Mouse (Mus musculus) kidney, adult 2 months (tissue): ENCODE data around the gene St3gal4. TPM values are rescaled to one million over a fixed set of nuclear protein-coding genes. Genes with fewer than 3 reads are reported as not detected.

ENCODE experiments used
- DNase-seq: peaks from one replicate; pipeline ENCODE4 v3.0.0; 2021
- H3K27ac ChIP-seq: fragments of 200-500 bp; 2 replicates; pipeline ENCODE4 v1.5.1; 2012; ENCODE audit warnings: low read depth, low read length, control low read depth, inconsistent platforms; ENCODE audit not compliant: insufficient read depth
- H3K27me3 ChIP-seq: fragments of 200-500 bp; replicated peaks from 2 replicates; pipeline ENCODE4 v1.6.1; 2012; ENCODE audit warnings: mild to moderate bottlenecking, moderate library complexity, low read length, inconsistent platforms; ENCODE audit not compliant: control insufficient read depth, insufficient read depth
- H3K36me3 ChIP-seq: fragments of 200-500 bp; 2 replicates; pipeline ENCODE4 v1.6.1; 2012; ENCODE audit warnings: mild to moderate bottlenecking, moderate library complexity, low read length, inconsistent platforms; ENCODE audit not compliant: control insufficient read depth, insufficient read depth
- H3K4me1 ChIP-seq: fragments of 200-500 bp; 2 replicates; pipeline ENCODE4 v1.6.1; 2011; ENCODE audit warnings: low read length; ENCODE audit not compliant: control insufficient read depth, insufficient read depth
- H3K4me3 ChIP-seq: fragments of 200-500 bp; 2 replicates; pipeline ENCODE4 v1.5.1; 2011; ENCODE audit warnings: mild to moderate bottlenecking, low read depth, low read length, control low read depth; ENCODE audit not compliant: insufficient read depth
- CTCF ChIP-seq: fragments of 200-500 bp; conservative IDR thresholded peaks from 2 replicates; pipeline ENCODE4 v1.5.1; 2011; ENCODE audit warnings: low read depth, mild to moderate bottlenecking, control low read depth, low read length, moderate library complexity, mixed read lengths; ENCODE audit not compliant: insufficient read depth, insufficient read length
- POLR2A ChIP-seq: fragments of 200-500 bp; IDR thresholded peaks from one replicate; pipeline ENCODE4 v1.6.1; 2011; ENCODE audit warnings: low read depth, low read length, control low read depth
- WGBS: fragments of 180-500 bp; shearing (Covaris S2); methylation state at CpG from one replicate; pipeline ENCODE4 v1.1.7; 2018; 5-methylcytosine and 5-hydroxymethylcytosine counted together
- polyA plus RNA-seq: library from polyadenylated mRNA; depleted of rRNA; stranded (reverse); fragments of >200 nt; gene quantifications from 2 replicates; pipeline ENCODE4 v1.2.3, GENCODE M21; 2012

The St3gal4 gene
- polyA plus RNA-seq, 1 experiment, result 5.0 TPM

DNA sequence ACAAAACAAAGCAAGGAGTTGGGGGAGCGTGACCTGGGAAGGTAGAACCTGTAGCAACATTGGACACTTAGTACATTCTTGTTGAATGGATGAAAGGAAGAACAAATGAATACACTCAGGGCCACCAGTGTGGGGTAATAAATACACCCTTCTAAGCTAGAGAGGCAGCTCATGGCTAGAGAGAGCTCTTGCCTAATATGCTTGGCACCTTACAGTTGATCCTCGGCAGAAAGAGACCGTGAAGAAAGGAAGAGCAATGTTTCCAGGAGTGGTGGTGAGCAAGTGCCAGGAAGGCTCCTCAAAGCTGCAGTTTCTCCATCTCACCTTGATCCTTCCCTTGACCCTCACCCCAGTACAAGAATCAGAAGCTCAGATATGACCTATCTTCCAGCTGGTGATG lies 9.5 kb upstream of the St3gal4 start:
- no peaks in the 10 kb centered on the region for H3K36me3 ChIP-seq
- 69% methylated on average over 3 of the region's 3 CpGs for WGBS
- no peak for TF ChIP-seq POLR2A
- no peak for TF ChIP-seq CTCF
- no peaks in the 10 kb centered on the region for H3K27me3 ChIP-seq
- H3K4me3 ChIP-seq, result no peak overlapping the region
- DNase-seq, result no peak
- H3K27ac ChIP-seq, result no peak overlapping the region
- H3K4me1 ChIP-seq, result peaks cover 6% of the 10 kb centered on the region; the same call in 1 of the 2 replicates

DNA sequence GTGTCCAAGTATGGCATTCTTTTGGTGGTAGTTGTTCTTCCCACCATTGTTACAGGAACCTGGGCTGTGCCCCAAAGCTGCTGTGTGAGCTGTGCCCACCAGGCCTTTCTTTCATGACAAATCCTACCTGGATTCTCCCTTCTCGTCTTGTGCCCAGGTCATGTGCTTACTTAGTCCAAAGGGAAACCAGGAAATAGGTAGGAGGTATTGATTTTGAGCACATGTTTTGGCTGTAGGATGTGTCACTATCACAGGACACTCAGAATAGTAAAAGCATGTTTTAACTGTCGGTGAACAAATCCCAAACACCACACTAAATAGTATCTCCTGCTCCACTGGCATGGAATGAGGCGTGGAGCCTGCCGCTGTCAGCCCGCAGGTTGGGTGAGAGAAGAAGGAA lies 8.5 kb upstream of the St3gal4 start:
- peaks cover 6% of the 10 kb centered on the region; the same call in 1 of the 2 replicates for H3K4me1 ChIP-seq
- no peaks in the 10 kb centered on the region for H3K27me3 ChIP-seq
- DNase-seq, result no peak
- H3K27ac ChIP-seq, result peak overlapping the region; percentile 76
- WGBS, result 86% methylated on average over 5 of the region's 5 CpGs
- TF ChIP-seq POLR2A, result no peak
- TF ChIP-seq CTCF, result no peak
- no peak overlapping the region for H3K4me3 ChIP-seq
- no peaks in the 10 kb centered on the region for H3K36me3 ChIP-seq

DNA sequence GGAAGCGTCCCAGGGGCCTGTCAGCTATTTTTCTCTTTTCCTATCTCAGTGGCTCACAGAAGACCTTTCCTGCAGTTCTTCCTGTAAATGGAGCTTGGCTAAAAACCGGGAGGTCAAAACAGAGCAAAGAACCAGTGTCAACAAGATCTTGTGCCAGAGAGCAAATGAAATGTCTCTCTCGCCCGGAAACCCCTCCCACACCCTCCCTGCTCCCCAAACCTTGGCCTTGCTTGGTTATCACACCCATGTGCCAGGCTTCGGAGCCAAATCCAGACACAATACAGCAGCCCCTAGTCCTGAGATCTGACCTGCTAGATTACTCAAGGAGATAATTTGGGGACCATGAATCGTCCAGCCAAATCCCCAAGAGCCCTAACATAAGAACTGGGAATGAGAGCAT lies 8.1 kb upstream of the St3gal4 start:
- DNase-seq, result peak; percentile 84
- Histone ChIP-seq H3K27me3 (no peaks in the 10 kb centered on the region), H3K4me1 (peaks cover 6% of the 10 kb centered on the region; the same call in 1 of the 2 replicates), H3K36me3 (no peaks in the 10 kb centered on the region), H3K4me3 (no peak overlapping the region), H3K27ac (peak overlapping the region; percentile 87)
- TF ChIP-seq CTCF (no peak), POLR2A (no peak)
- WGBS, result 59% methylated on average over 6 of the region's 6 CpGs

DNA sequence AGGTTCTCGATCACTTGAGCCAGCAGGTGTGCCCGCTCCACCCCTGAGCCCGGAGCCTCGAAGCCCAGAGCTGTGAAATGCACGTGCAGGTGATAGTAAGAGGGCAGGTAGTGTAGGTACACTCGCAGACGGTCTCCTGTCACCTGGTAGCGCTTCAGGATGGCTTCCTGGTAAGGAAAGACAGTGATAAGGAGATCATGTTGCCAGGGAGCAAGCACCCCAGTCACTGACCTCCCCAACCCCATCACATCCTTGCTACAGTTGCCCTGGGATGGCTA lies 5.5 kb upstream of the St3gal4 start:
- no peak overlapping the region for H3K27ac ChIP-seq
- WGBS, result 94% methylated on average over 8 of the region's 8 CpGs
- H3K4me3 ChIP-seq, result no peak overlapping the region
- no peak for TF ChIP-seq POLR2A
- TF ChIP-seq CTCF, result no peak
- H3K4me1 ChIP-seq, result peaks cover 6% of the 10 kb centered on the region; the same call in 1 of the 2 replicates
- DNase-seq, result no peak
- no peaks in the 10 kb centered on the region for H3K27me3 ChIP-seq
- H3K36me3 ChIP-seq, result no peaks in the 10 kb centered on the region

DNA sequence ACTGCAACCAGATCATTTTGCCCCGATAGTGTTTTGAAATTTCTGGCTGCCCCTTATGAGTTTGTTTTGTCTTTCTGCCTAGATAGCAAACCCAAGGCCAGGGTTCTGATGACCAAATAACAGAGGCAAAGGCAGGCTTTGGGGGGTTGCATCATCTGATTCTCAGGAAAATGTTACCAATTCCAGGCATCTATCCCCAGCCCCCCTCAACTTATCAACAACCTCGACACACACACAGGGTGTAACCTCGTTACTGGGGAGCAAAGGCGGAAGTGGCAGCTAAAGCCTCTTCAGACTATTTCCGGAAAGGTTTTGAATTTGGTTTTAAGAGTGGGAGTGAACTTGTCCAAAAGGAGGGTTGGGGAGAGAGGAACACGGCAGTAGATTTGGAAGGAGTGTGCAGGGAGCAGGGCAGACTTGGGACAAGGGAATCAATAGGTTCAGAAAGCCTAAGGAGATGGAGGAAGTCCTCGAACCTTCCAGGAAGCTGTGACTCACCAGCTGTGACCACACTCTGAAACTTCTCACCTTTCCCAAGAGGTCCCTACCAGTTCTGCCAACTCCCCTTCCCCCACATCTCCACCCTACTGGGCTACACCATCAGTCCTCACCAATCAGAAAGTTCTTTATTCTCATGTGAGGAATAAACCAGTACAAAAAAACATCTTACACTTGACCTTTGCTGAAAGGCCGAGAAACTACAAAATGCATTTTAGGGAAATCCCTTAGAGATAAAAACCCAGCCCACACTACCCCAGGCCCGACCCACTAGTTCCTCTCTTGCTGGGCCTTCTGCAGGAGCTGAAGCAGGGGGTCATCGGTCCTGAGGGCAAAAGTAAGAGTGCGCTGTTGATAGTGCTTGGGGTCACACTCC lies 5.0 kb upstream of the St3gal4 start:
- H3K27ac ChIP-seq, result no peak overlapping the region; the same call in 1 of the 2 replicates
- no peaks in the 10 kb centered on the region for H3K36me3 ChIP-seq
- 63% methylated on average over 11 of the region's 11 CpGs for WGBS
- H3K4me1 ChIP-seq, result peaks cover 3% of the 10 kb centered on the region; the same call in 1 of the 2 replicates
- no peaks in the 10 kb centered on the region for H3K27me3 ChIP-seq
- no peak for TF ChIP-seq CTCF
- TF ChIP-seq POLR2A, result no peak
- H3K4me3 ChIP-seq, result no peak overlapping the region
- no peak for DNase-seq

DNA sequence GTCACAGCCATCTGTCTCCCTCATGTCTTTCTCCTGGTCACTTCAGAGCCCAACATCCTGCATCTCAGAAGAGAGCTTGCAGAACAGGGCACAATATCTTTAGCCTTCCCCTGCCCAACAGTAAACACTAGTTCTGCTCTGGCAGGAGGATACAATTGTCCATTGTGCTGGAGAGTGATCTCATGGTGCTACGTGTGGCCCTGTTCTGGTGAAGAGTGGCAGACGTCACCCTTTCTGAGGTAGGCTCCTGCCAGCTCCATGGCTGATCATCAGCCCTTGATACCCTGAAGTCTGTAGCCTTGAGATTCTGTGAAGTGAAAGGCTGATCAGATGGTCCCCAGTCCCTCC lies 4.4 kb upstream of the St3gal4 start:
- H3K36me3 ChIP-seq, result no peaks in the 10 kb centered on the region
- TF ChIP-seq CTCF (no peak), POLR2A (no peak)
- DNase-seq, result no peak
- no peaks in the 10 kb centered on the region for H3K27me3 ChIP-seq
- peaks cover 3% of the 10 kb centered on the region; the same call in 1 of the 2 replicates for H3K4me1 ChIP-seq
- 86% methylated on average over 2 of the region's 2 CpGs for WGBS
- no peak overlapping the region for H3K4me3 ChIP-seq
- H3K27ac ChIP-seq, result no peak overlapping the region

DNA sequence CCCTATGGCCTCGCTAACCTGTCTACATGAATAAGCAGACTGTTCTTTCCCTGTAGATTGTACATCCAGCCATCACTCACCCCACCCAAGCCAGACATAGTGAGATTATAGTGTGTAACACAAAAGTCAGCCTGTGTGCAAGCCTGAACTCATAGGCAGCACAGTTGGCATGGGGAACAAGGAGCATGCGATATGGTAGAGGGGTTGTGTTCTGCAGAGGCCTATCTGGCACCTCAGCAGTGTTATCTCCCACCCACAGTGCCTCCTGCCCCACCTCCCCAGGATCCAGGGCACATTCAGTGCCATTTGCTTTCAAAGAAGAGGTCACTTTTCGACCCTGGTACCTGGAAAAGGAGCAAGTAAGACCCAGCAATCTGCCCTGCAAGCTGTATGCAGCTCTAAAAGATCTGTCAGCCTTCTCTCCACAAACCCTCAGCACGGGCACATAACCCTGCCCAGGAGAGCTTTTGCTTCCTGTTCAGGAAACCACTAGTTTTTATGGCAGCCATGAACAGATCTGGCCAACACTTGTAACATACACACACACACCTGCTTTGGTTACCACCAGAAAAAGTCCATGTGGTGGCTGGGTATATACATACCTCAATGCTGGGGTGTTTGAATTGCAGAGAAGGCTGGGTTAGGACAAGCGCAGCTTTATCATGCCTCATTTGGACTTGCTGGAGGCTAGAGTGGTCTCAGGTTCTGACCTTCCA lies 3.6 kb upstream of the St3gal4 start:
- TF ChIP-seq CTCF (no peak), POLR2A (no peak)
- H3K27me3 ChIP-seq, result no peaks in the 10 kb centered on the region
- no peak for DNase-seq
- WGBS, result 88% methylated on average over 5 of the region's 5 CpGs
- H3K4me3 ChIP-seq, result no peak overlapping the region
- peaks cover 3% of the 10 kb centered on the region; the same call in 1 of the 2 replicates for H3K4me1 ChIP-seq
- no peaks in the 10 kb centered on the region for H3K36me3 ChIP-seq
- H3K27ac ChIP-seq, result no peak overlapping the region
